Mouse (Mus musculus) erythroblast, embryonic 14.5 days (primary cell): ENCODE data around the gene Cadm1. TPM values are rescaled to one million over a fixed set of nuclear protein-coding genes. Genes with fewer than 3 reads are reported as not detected.

Experiments
- H3K27me3 ChIP-seq: 2 replicates; pipeline ENCODE4 v1.6.1; 2012; ENCODE audit warnings: inconsistent platforms; ENCODE audit not compliant: control insufficient read depth
- H3K36me3 ChIP-seq: 2 replicates; pipeline ENCODE4 v1.6.1; 2012; ENCODE audit warnings: mild to moderate bottlenecking, inconsistent platforms; ENCODE audit not compliant: control insufficient read depth
- H3K4me1 ChIP-seq: 2 replicates; pipeline ENCODE4 v1.6.1; 2012; ENCODE audit warnings: inconsistent platforms; ENCODE audit not compliant: control insufficient read depth
- H3K4me3 ChIP-seq: replicated peaks from 2 replicates; pipeline ENCODE3; 2012; ENCODE audit warnings: moderate library complexity, mild to moderate bottlenecking, inconsistent platforms
- H3K9me3 ChIP-seq: 2 replicates; pipeline ENCODE4 v1.6.1; 2012; ENCODE audit warnings: low read length, inconsistent platforms, mixed read lengths; ENCODE audit not compliant: control insufficient read depth
- GATA1 ChIP-seq: IDR thresholded peaks from 2 replicates; pipeline ENCODE4 v1.6.1; 2012; ENCODE audit warnings: low read length, inconsistent platforms, mixed read lengths
- TAL1 ChIP-seq: IDR thresholded peaks from 3 replicates; pipeline ENCODE4 v1.6.1; 2012; ENCODE audit warnings: low read length, inconsistent platforms, mixed read lengths
- polyA plus RNA-seq: library from polyadenylated mRNA; stranded (reverse); fragments of >175 nt; gene quantifications from 2 replicates; pipeline ENCODE4 v1.2.3, GENCODE M21; 2012

The Cadm1 gene
- polyA plus RNA-seq, 1 experiment = 0.07 TPM

- TF ChIP-seq GATA1 (no peak), TAL1 (no peak)
- H3K27me3 ChIP-seq = no peaks in the 10 kb centered on the region
- no peaks in the 10 kb centered on the region for H3K36me3 ChIP-seq
- H3K4me3 ChIP-seq = no peak overlapping the region
- H3K4me1 ChIP-seq = no peaks in the 10 kb centered on the region
- no peaks in the 10 kb centered on the region for H3K9me3 ChIP-seq
Observed at GRCm38 (mm10) chr9:47838890-47839691, 309.1 kb downstream of the Cadm1 start.

GRCm38 (mm10) chr9:47839692-47840025 is 309.7 kb downstream of the Cadm1 start:
- TF ChIP-seq TAL1 = no peak
- TF ChIP-seq GATA1 = no peak
- H3K4me3 ChIP-seq = no peak overlapping the region
- H3K36me3 ChIP-seq = no peaks in the 10 kb centered on the region
- no peaks in the 10 kb centered on the region for H3K9me3 ChIP-seq
- H3K27me3 ChIP-seq = no peaks in the 10 kb centered on the region
- H3K4me1 ChIP-seq = no peaks in the 10 kb centered on the region

GRCm38 (mm10) chr9:47843328-47843727 is 313.4 kb downstream of the Cadm1 start:
- Histone ChIP-seq H3K4me3 (no peak overlapping the region), H3K27me3 (no peaks in the 10 kb centered on the region), H3K4me1 (no peaks in the 10 kb centered on the region), H3K36me3 (no peaks in the 10 kb centered on the region), H3K9me3 (no peaks in the 10 kb centered on the region)
- TF ChIP-seq TAL1 (no peak), GATA1 (no peak)

- Histone ChIP-seq H3K27me3 (no peaks in the 10 kb centered on the region), H3K9me3 (no peaks in the 10 kb centered on the region), H3K4me1 (no peaks in the 10 kb centered on the region), H3K36me3 (no peaks in the 10 kb centered on the region), H3K4me3 (no peak overlapping the region)
- TF ChIP-seq GATA1 (no peak), TAL1 (no peak)
Observed at GRCm38 (mm10) chr9:47846275-47846674, 316.3 kb downstream of the Cadm1 start.

- Histone ChIP-seq H3K9me3 (no peaks in the 10 kb centered on the region), H3K27me3 (no peaks in the 10 kb centered on the region), H3K36me3 (no peaks in the 10 kb centered on the region), H3K4me1 (no peaks in the 10 kb centered on the region), H3K4me3 (no peak overlapping the region)
- TF ChIP-seq GATA1 (no peak), TAL1 (no peak)
Observed at GRCm38 (mm10) chr9:47846926-47847325, 317.0 kb downstream of the Cadm1 start.

GRCm38 (mm10) chr9:47847797-47848196 is 317.8 kb downstream of the Cadm1 start:
- H3K27me3 ChIP-seq = no peaks in the 10 kb centered on the region
- H3K36me3 ChIP-seq = no peaks in the 10 kb centered on the region
- no peak overlapping the region for H3K4me3 ChIP-seq
- H3K9me3 ChIP-seq = no peaks in the 10 kb centered on the region
- TF ChIP-seq GATA1 (no peak), TAL1 (no peak)
- H3K4me1 ChIP-seq = no peaks in the 10 kb centered on the region

- Histone ChIP-seq H3K4me3 (no peak overlapping the region), H3K4me1 (no peaks in the 10 kb centered on the region), H3K27me3 (no peaks in the 10 kb centered on the region), H3K9me3 (no peaks in the 10 kb centered on the region), H3K36me3 (no peaks in the 10 kb centered on the region)
- no peak for TF ChIP-seq GATA1
- TF ChIP-seq TAL1 = no peak
Observed at GRCm38 (mm10) chr9:47848745-47849144, 318.8 kb downstream of the Cadm1 start.

- Histone ChIP-seq H3K4me1 (no peaks in the 10 kb centered on the region), H3K4me3 (no peak overlapping the region), H3K27me3 (no peaks in the 10 kb centered on the region), H3K36me3 (no peaks in the 10 kb centered on the region), H3K9me3 (no peaks in the 10 kb centered on the region)
- no peak for TF ChIP-seq TAL1
- TF ChIP-seq GATA1 = no peak
Observed at GRCm38 (mm10) chr9:47856311-47856710, 326.3 kb downstream of the Cadm1 start.

GRCm38 (mm10) chr9:47857235-47857634 is 327.3 kb downstream of the Cadm1 start:
- no peaks in the 10 kb centered on the region for H3K4me1 ChIP-seq
- TF ChIP-seq TAL1 (no peak), GATA1 (no peak)
- H3K36me3 ChIP-seq = no peaks in the 10 kb centered on the region
- H3K9me3 ChIP-seq = no peaks in the 10 kb centered on the region
- H3K27me3 ChIP-seq = no peaks in the 10 kb centered on the region
- H3K4me3 ChIP-seq = no peak overlapping the region

- Histone ChIP-seq H3K4me1 (no peaks in the 10 kb centered on the region), H3K36me3 (no peaks in the 10 kb centered on the region)
- TF ChIP-seq TAL1 (no peak), GATA1 (no peak)
Observed at GRCm38 (mm10) chr9:47858134-47858533, 328.2 kb downstream of the Cadm1 start.

More at GRCm38 (mm10) chr9:47858134-47858533, 328.2 kb downstream of the Cadm1 start:
- no peaks in the 10 kb centered on the region for H3K27me3 ChIP-seq
- no peak overlapping the region for H3K4me3 ChIP-seq
- no peaks in the 10 kb centered on the region for H3K9me3 ChIP-seq
